46 mouse cellular contexts compared by ENCODE assay signal in the genomic region with DNA sequence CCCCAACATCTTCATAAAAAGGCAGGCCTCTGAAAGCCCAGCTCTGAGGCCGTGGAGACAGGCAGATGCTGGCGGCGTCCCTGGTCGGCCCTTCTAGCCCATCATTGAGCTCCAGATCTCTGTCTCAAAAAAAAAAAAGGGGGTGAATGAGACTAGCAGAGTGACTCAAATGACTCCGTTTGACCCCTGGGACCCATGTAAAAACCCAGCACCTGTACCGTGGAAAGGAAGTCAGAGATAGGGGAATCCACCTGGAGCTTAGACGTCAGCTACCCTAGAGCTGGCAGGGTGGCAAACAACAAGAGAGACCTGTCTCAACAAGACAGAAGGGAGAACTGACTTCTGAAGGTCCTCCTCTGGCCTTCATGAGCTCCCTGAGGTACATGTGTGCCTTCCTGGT. TPM values are rescaled to one million over a fixed set of nuclear protein-coding genes. Genes with fewer than 3 reads are reported as not detected.
"Had no signal": no experiment of that assay in that cellular context is flagged by ENCODE, and none has a peak within 500 bp of the region (broad histone marks: within the 10 kb centered on the region; RNA-seq: fewer than 3 reads in every experiment).

No protein-coding gene starts in this region.

- H3K27ac ChIP-seq: limb, embryonic 10.5 days; limb, embryonic 12.5 days; limb, embryonic 13.5 days; limb, embryonic 15.5 days; liver, embryonic 12.5 days; liver, embryonic 14.5 days; liver, embryonic 15.5 days; lung, embryonic 15.5 days; macrophage; midbrain, embryonic 10.5 days; midbrain, embryonic 12.5 days; midbrain, embryonic 13.5 days; midbrain, embryonic 15.5 days; neural tube, embryonic 12.5 days had no signal

- DNase-seq: left cerebral cortex, postnatal 4 days; liver; liver, embryonic 13.5 days; liver, postnatal 0 days; lung, adult 18-20 months; lung, adult 2 months; lung, embryonic 14.5 days; lung, postnatal 10 days; lung, postnatal 14 days; lung, postnatal 36 days; lung, postnatal 4 days; midbrain, embryonic 14.5 days had no signal

- H3K4me1 ChIP-seq: midbrain, embryonic 12.5 days; midbrain, embryonic 13.5 days; midbrain, embryonic 15.5 days; neural tube, embryonic 12.5 days had no signal

- H3K4me3 ChIP-seq: limb, embryonic 10.5 days; limb, embryonic 12.5 days; limb, embryonic 13.5 days; limb, embryonic 15.5 days; liver, embryonic 12.5 days; liver, embryonic 13.5 days; liver, embryonic 15.5 days; lung, embryonic 15.5 days; megakaryocyte, embryonic 14.5 days; midbrain, embryonic 10.5 days; midbrain, embryonic 12.5 days; midbrain, embryonic 13.5 days; midbrain, embryonic 15.5 days; myocyte; neural tube, embryonic 12.5 days had no signal

- H3K36me3 ChIP-seq: limb, embryonic 10.5 days; limb, embryonic 12.5 days; limb, embryonic 13.5 days; limb, embryonic 15.5 days; liver, embryonic 12.5 days; liver, embryonic 13.5 days; liver, embryonic 15.5 days; lung, embryonic 15.5 days; midbrain, embryonic 10.5 days; midbrain, embryonic 12.5 days; midbrain, embryonic 13.5 days; midbrain, embryonic 15.5 days; neural tube, embryonic 12.5 days had no signal

- H3K9ac ChIP-seq: limb, embryonic 12.5 days; limb, embryonic 13.5 days; limb, embryonic 15.5 days; liver, embryonic 12.5 days; liver, embryonic 13.5 days; liver, embryonic 14.5 days; liver, embryonic 15.5 days; liver, postnatal 0 days; lung, embryonic 14.5 days; lung, embryonic 15.5 days; midbrain, embryonic 12.5 days; midbrain, embryonic 13.5 days; midbrain, embryonic 15.5 days; neural tube, embryonic 12.5 days had no signal

- H3K4me2 ChIP-seq: limb, embryonic 12.5 days; limb, embryonic 13.5 days; limb, embryonic 15.5 days; liver, embryonic 11.5 days; liver, embryonic 12.5 days; liver, embryonic 13.5 days; liver, embryonic 15.5 days; lung, embryonic 14.5 days; lung, embryonic 15.5 days; midbrain, embryonic 11.5 days; midbrain, embryonic 12.5 days; midbrain, embryonic 13.5 days; midbrain, embryonic 15.5 days; neural tube, embryonic 12.5 days had no signal

- H3K27me3 ChIP-seq: limb, embryonic 15.5 days; liver, embryonic 12.5 days; liver, embryonic 13.5 days; liver, embryonic 15.5 days; lung, embryonic 15.5 days; midbrain, embryonic 12.5 days; midbrain, embryonic 13.5 days; midbrain, embryonic 15.5 days; neural tube, embryonic 12.5 days had no signal

- ATAC-seq: liver, embryonic 12.5 days; liver, postnatal 0 days; lung, postnatal 0 days; midbrain, embryonic 13.5 days; midbrain, embryonic 15.5 days; midbrain, embryonic 16.5 days had no signal

- H3K9me3 ChIP-seq: limb, embryonic 10.5 days; limb, embryonic 12.5 days; limb, embryonic 13.5 days; limb, embryonic 15.5 days; liver, embryonic 12.5 days; liver, embryonic 13.5 days; liver, embryonic 15.5 days; lung, embryonic 15.5 days; megakaryocyte, embryonic 14.5 days; midbrain, embryonic 10.5 days; midbrain, embryonic 12.5 days; midbrain, embryonic 13.5 days; midbrain, embryonic 15.5 days; neural tube, embryonic 12.5 days had no signal

RNA-seq across cellular contexts. Expression of gene Tmem95, which starts 6.0 kb away (rescaled TPM):
- total RNA-seq: left cerebral cortex, postnatal 10 days; left cerebral cortex, postnatal 14 days; left cerebral cortex, postnatal 25 days; left cerebral cortex, postnatal 4 days; liver, adult 2 months; megakaryocyte progenitor cell, adult 5-6 weeks; megakaryocyte, adult 5-6 weeks; megakaryocyte-erythroid progenitor cell, adult 5-6 weeks; midbrain, postnatal 0 days; monocyte, adult 5-6 weeks had no signal
- polyA plus RNA-seq: limb, embryonic 10.5 days; limb, embryonic 11.5 days; limb, embryonic 12.5 days; limb, embryonic 14.5 days; liver, adult 2 months; liver, embryonic 11.5 days; liver, embryonic 12.5 days; liver, embryonic 13.5 days; liver, embryonic 14.5 days; liver, embryonic 15.5 days; liver, embryonic 16.5 days; liver, postnatal 0 days; lung, adult 2 months; lung, embryonic 14.5 days; lung, embryonic 15.5 days; lung, embryonic 16.5 days; lung, postnatal 0 days; macrophage; midbrain, embryonic 10.5 days; midbrain, embryonic 11.5 days; midbrain, embryonic 12.5 days; midbrain, embryonic 13.5 days; midbrain, embryonic 14.5 days; midbrain, embryonic 15.5 days; midbrain, embryonic 16.5 days; midbrain, postnatal 0 days; myocyte; neural tube, embryonic 11.5 days; neural tube, embryonic 12.5 days had no signal

RNA-seq across cellular contexts. Expression of gene Tnk1, which starts 13.3 kb away (rescaled TPM):
- total RNA-seq: left cerebral cortex, postnatal 14 days; left cerebral cortex, postnatal 4 days; midbrain, postnatal 0 days; monocyte, adult 5-6 weeks had no signal
- polyA plus RNA-seq: macrophage; midbrain, embryonic 14.5 days; myocyte had no signal

RNA-seq across cellular contexts. Expression of gene Acap1, which starts 23.5 kb away (rescaled TPM):
- total RNA-seq: left cerebral cortex, postnatal 14 days; left cerebral cortex, postnatal 25 days; midbrain, postnatal 0 days had no signal
